8 mouse cellular contexts compared by ENCODE assay signal in genomic region chr14:47472743-47473546, GRCm38 (mm10). TPM values are rescaled to one million over a fixed set of nuclear protein-coding genes. Genes with fewer than 3 reads are reported as not detected.
DNase-seq lines count a peak whose midpoint lies in the region; ATAC-seq and TF ChIP-seq lines count a peak whose summit lies in the region.

No protein-coding gene starts in this region.

- WGBS in heart, embryonic 13.5 days: under 1% methylated on average over 67 of the region's 69 CpGs
- 1% methylated on average over 69 of the region's 69 CpGs for WGBS in lung, adult 2 months

- no peak for TF ChIP-seq POLR2A in ES-Bruce4 (IDR thresholded peaks at IDR 0.05; ENCODE audit: insufficient read depth, low read length)
- no peak for TF ChIP-seq POLR2A in embryonic fibroblast, embryonic 13.5 days (IDR thresholded peaks at IDR 0.05; ENCODE audit: low read depth, low read length)
- TF ChIP-seq POLR2A in lung, adult 2 months (IDR thresholded peaks at IDR 0.05; ENCODE audit: borderline replicate concordance, extremely low read depth, low read depth, low read length): no peak

- peaks cover 3% of the 10 kb centered on the region for H3K4me1 ChIP-seq in ES-Bruce4 (ENCODE audit: control insufficient read depth, insufficient read depth, low read length)
- no peaks in the 10 kb centered on the region; the same call in none of the 2 replicates for H3K4me1 ChIP-seq in embryonic fibroblast, embryonic 13.5 days (ENCODE audit: control insufficient read depth, insufficient read depth, low read length)
- peaks cover 33% of the 10 kb centered on the region for H3K4me1 ChIP-seq in heart, embryonic 13.5 days
- H3K4me1 ChIP-seq in lung, adult 2 months (ENCODE audit: control insufficient read depth, insufficient read depth, low read length): peaks cover 3% of the 10 kb centered on the region

- no peak for TF ChIP-seq CTCF in ES-Bruce4 (IDR thresholded peaks at IDR 0.05; ENCODE audit: low read depth, low read length)
- no peak for TF ChIP-seq CTCF in embryonic fibroblast, embryonic 13.5 days (IDR thresholded peaks at IDR 0.05; ENCODE audit: borderline replicate concordance, insufficient read depth, low read length)
- TF ChIP-seq CTCF in lung, adult 2 months (IDR thresholded peaks at IDR 0.05; ENCODE audit: insufficient read depth, low read length): no peak

- peak overlapping the region; percentile 94 for H3K9ac ChIP-seq in ES-Bruce4 (ENCODE audit: low read depth, poor library complexity, severe bottlenecking)
- H3K9ac ChIP-seq in heart, embryonic 13.5 days: peak overlapping the region; percentile 98

- peak; percentile 69 for DNase-seq in brain, adult 2 months (ENCODE audit: low read depth, low spot score)
- DNase-seq in kidney, postnatal 14 days: peak; percentile 64
- DNase-seq in lung, adult 2 months: peak; percentile 66
- DNase-seq in thymus, adult 18-20 months: peak; percentile 58 to 63

- peak overlapping the region; percentile 77 for H3K4me2 ChIP-seq in heart, embryonic 13.5 days

- ATAC-seq in heart, embryonic 13.5 days (ENCODE audit: extremely low read depth, insufficient number of reproducible peaks, low FRiP score, low TSS enrichment): peak; percentile 80
- peak; percentile 60 for ATAC-seq in neutrophil, adult 5-6 weeks (ENCODE audit: extremely low read depth, insufficient number of reproducible peaks, low FRiP score, poor library complexity, severe bottlenecking)

- H3K27me3 ChIP-seq in ES-Bruce4 (ENCODE audit: control insufficient read depth, insufficient read depth, low read length, poor library complexity, severe bottlenecking): no peaks in the 10 kb centered on the region
- H3K27me3 ChIP-seq in heart, embryonic 13.5 days (replicated peaks): no peaks in the 10 kb centered on the region

- H3K9me3 ChIP-seq in ES-Bruce4 (replicated peaks; ENCODE audit: control insufficient read depth, insufficient read depth, low read length, poor library complexity, severe bottlenecking): no peaks in the 10 kb centered on the region
- no peaks in the 10 kb centered on the region for H3K9me3 ChIP-seq in heart, embryonic 13.5 days

- no peak overlapping the region for H3K27ac ChIP-seq in ES-Bruce4 (ENCODE audit: insufficient read depth, low read length)
- H3K27ac ChIP-seq in embryonic fibroblast, embryonic 13.5 days (ENCODE audit: insufficient read depth, low read length): peak overlapping the region; percentile 50; the same call in 1 of the 2 replicates
- peak overlapping the region; percentile 90 for H3K27ac ChIP-seq in heart, embryonic 13.5 days (replicated peaks)

- no peak for TF ChIP-seq EP300 in ES-Bruce4 (IDR thresholded peaks at IDR 0.05; ENCODE audit: insufficient read depth, low read depth, low read length)

- H3K4me3 ChIP-seq in ES-Bruce4 (ENCODE audit: low read depth, low read length): peak overlapping the region; percentile 68
- H3K4me3 ChIP-seq in embryonic fibroblast, embryonic 13.5 days (ENCODE audit: insufficient read depth, low read length): peak overlapping the region; percentile 94
- peak overlapping the region; percentile 93 for H3K4me3 ChIP-seq in heart, embryonic 13.5 days
- H3K4me3 ChIP-seq in lung, adult 2 months (replicated peaks; ENCODE audit: extremely low read depth, low read depth, low read length): peak overlapping the region; percentile 85

- H3K36me3 ChIP-seq in ES-Bruce4 (ENCODE audit: control insufficient read depth, insufficient read depth, low read length, poor library complexity, severe bottlenecking): peaks cover 6% of the 10 kb centered on the region
- peaks cover 5% of the 10 kb centered on the region; the same call in 1 of the 2 replicates for H3K36me3 ChIP-seq in heart, embryonic 13.5 days

RNA-seq across cellular contexts. Expression of gene Fbxo34, which starts 22.7 kb away (rescaled TPM):
- 35.8 and 38.7 TPM in 2 replicates for polyA plus RNA-seq in ES-Bruce4 (2011; ENCODE audit: insufficient read depth, insufficient read length, low read depth, missing spikeins)
- polyA plus RNA-seq in embryonic fibroblast, embryonic 13.5 days (2011; ENCODE audit: insufficient read length, low read depth, missing spikeins): 19.4 and 20.3 TPM in 2 replicates
- polyA plus RNA-seq in heart, embryonic 13.5 days (2015; fragmentation: Nextera tagmentation; extraction: Ambion mirVana): 15.1 and 16.0 TPM in 2 replicates
- polyA plus RNA-seq in lung, adult 2 months (2012; rRNA removed): 9.9 and 10.9 TPM in 2 replicates
- 19.0 and 24.6 TPM in 2 replicates for total RNA-seq in neutrophil, adult 5-6 weeks (2017)

RNA-seq across cellular contexts. Expression of gene Dlgap5, which starts 54.7 kb away (rescaled TPM):
- 132 and 141 TPM in 2 replicates for polyA plus RNA-seq in ES-Bruce4 (2011; ENCODE audit: insufficient read depth, insufficient read length, low read depth, missing spikeins)
- 22.6 and 28.8 TPM in 2 replicates for polyA plus RNA-seq in embryonic fibroblast, embryonic 13.5 days (2011; ENCODE audit: insufficient read length, low read depth, missing spikeins)
- 31.0 and 33.4 TPM in 2 replicates for polyA plus RNA-seq in heart, embryonic 13.5 days (2015; fragmentation: Nextera tagmentation; extraction: Ambion mirVana)
- polyA plus RNA-seq in lung, adult 2 months (2012; rRNA removed): 0.48 and 1.1 TPM in 2 replicates
- total RNA-seq in neutrophil, adult 5-6 weeks (2017): 5.2 and 5.5 TPM in 2 replicates

Comparison
In these comparisons a context has a peak if more than half of its experiments do, and no peak if none do; other contexts are left out.
1. RNA of gene Dlgap5, which starts 54.7 kb away (polyA plus RNA-seq): 132 to 141 TPM in ES-Bruce4, 31.0 to 33.4 TPM in heart, embryonic 13.5 days and 22.6 to 28.8 TPM in embryonic fibroblast, embryonic 13.5 days; 0.48 to 1.1 TPM in lung, adult 2 months; every median in the first group is over 10 times any median in the second.
2. Peak in every context shown above with its lines, with median percentiles within 50 percentile points of each other: H3K4me3 ChIP-seq and DNase-seq.